23 mouse cellular contexts compared by ENCODE assay signal in the genomic region with DNA sequence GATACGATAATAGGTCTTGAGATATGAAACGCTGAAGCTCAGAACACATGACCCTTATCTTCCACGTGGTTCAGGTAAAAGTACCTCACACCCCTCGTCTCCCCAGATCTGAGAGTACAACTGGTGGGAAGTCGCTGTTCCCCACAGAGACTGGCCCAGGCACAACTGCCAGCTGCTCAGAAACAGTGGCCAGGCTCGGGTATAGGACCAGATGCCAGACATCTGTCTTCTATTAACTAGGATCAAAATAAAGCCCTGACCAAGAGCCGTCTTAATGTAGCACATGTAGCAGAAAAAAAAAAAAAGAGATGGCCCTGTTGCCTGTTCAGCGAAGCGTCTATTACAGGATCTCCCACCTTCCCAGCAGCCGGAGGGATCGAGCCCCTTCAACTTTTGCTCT. TPM values are rescaled to one million over a fixed set of nuclear protein-coding genes. Genes with fewer than 3 reads are reported as not detected.
"Had no signal": no experiment of that assay in that cellular context is flagged by ENCODE, and none has a peak within 500 bp of the region (broad histone marks: within the 10 kb centered on the region; RNA-seq: fewer than 3 reads in every experiment).

No protein-coding gene starts in this region.

- H3K9me3 ChIP-seq: kidney, embryonic 15.5 days; liver, embryonic 13.5 days; lung, embryonic 15.5 days; megakaryocyte, embryonic 14.5 days; midbrain, embryonic 12.5 days had no signal

- H3K4me1 ChIP-seq: kidney, embryonic 15.5 days; liver, embryonic 13.5 days; lung, embryonic 15.5 days; megakaryocyte, embryonic 14.5 days; midbrain, embryonic 12.5 days had no signal

- H3K4me3 ChIP-seq: kidney, embryonic 15.5 days; liver, embryonic 13.5 days; lung, embryonic 15.5 days; megakaryocyte, embryonic 14.5 days; midbrain, embryonic 12.5 days had no signal

- H3K27ac ChIP-seq: kidney, embryonic 15.5 days; liver, embryonic 13.5 days; lung, embryonic 15.5 days; macrophage; midbrain, embryonic 12.5 days had no signal

- DNase-seq: kidney, adult 11 months; kidney, postnatal 25 days; liver; liver, embryonic 13.5 days; liver, postnatal 0 days; lung, postnatal 14 days; right cerebral cortex, adult 18-20 months; right cerebral cortex, postnatal 25 days; thymus, postnatal 36 days had no signal

- H3K4me2 ChIP-seq: kidney, embryonic 15.5 days; liver, embryonic 13.5 days; lung, embryonic 15.5 days; midbrain, embryonic 12.5 days had no signal

- H3K27me3 ChIP-seq: kidney, embryonic 15.5 days; liver, embryonic 13.5 days; lung, embryonic 15.5 days; megakaryocyte, embryonic 14.5 days; midbrain, embryonic 12.5 days had no signal

- H3K9ac ChIP-seq: kidney, embryonic 15.5 days; liver, embryonic 13.5 days; liver, postnatal 0 days; lung, embryonic 15.5 days; midbrain, embryonic 12.5 days had no signal

- H3K36me3 ChIP-seq: kidney, embryonic 15.5 days; lung, embryonic 15.5 days had no signal

- ATAC-seq: liver, postnatal 0 days had no signal

RNA-seq across cellular contexts. Expression of a gene that starts 29.0 kb away (rescaled TPM):
- polyA plus RNA-seq: liver, embryonic 13.5 days; liver, postnatal 0 days; macrophage; small intestine, adult 2 months had no signal

RNA-seq across cellular contexts. Expression of a gene that starts 45.3 kb away (rescaled TPM):
- total RNA-seq: layer of hippocampus, adult 18-20 months; layer of hippocampus, postnatal 10 days; left cerebral cortex, adult 18-20 months; left cerebral cortex, postnatal 14 days; midbrain, postnatal 0 days had no signal
- polyA plus RNA-seq: kidney, embryonic 15.5 days; liver, embryonic 13.5 days; liver, postnatal 0 days; lung, embryonic 15.5 days; macrophage; midbrain, embryonic 12.5 days; midbrain, postnatal 0 days; neural tube, embryonic 14.5 days; small intestine, adult 2 months; stomach, embryonic 16.5 days; thymus, postnatal 0 days had no signal
